Mouse (Mus musculus): ENCODE data around the gene Hhatl. TPM values are rescaled to one million over a fixed set of nuclear protein-coding genes. Genes with fewer than 3 reads are reported as not detected.

Gene Hhatl
- total RNA-seq, 2 experiments from 2014 or later, result 256 to 285 TPM

DNA sequence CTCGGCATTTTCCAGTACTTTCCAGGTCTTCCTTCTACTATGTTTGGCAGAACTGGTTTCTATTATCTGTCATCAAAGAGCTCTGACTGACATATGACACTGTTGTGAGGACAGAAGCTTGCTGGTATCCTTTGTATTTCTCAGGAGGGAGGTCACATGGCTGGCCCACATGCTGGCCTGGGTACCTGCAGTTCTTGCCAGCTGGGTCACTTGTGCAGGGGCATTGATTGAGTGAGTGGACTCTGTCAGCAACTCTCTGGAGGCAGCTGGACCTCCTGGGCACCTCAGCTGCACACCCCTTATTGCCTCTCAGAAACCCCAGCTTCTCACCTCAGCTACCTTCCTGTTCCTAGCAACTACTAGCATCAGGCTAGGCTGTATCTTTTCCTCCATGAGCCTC lies 15.2 kb upstream of the Hhatl start:
- DNase-seq, result no peak

DNA sequence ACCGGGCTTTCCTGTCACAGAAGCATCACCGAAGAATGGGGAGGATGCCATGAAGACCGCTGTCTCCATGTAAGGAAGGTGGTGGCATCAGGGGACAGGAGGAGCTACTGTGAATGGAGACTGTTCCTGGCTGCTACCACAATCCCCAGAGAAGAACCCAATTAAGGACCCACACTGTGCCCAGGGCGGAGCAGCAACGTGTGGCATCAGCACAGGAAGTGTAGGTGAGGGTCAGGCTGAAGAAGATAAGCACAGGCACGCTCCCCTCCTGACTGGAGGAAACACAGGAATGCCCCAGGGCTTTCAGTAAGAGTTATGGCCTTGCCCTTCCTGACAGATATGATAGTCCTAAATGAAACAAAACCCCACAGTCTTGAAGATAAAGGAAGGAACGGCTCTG lies 10.4 kb upstream of the Hhatl start:
- no peak for DNase-seq

DNA sequence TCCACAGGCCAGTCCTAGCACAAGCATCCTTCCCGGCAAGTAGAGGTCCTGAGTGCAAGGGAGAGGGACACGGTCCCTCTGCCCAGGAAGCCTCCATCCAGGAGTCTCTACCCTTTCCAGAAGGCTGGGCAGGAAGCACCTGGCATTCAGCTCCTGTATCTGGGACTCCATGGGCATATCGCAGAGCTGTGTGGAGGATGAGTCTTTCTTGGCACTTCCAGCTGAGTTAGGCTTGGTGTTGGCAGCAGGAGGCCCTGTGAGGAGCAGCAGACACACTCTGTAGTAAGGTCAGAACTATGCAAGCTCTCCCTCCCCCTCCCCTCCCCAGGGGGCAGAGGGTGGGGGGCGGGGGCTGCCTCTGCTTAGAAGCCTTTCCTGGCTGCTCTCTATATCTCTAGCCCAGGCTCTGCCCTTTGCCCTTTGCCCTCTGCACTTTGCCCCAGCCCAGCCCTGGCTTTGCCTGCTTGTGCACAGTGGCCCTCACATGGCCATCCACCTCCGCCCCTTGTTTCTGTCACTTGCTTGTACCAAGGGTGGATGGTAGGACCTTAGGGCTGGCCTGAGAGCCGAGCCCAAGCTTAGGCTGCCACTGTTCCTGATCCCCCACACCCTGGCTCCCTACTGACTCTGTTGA lies 6.7 kb upstream of the Hhatl start:
- DNase-seq, result no peak

DNA sequence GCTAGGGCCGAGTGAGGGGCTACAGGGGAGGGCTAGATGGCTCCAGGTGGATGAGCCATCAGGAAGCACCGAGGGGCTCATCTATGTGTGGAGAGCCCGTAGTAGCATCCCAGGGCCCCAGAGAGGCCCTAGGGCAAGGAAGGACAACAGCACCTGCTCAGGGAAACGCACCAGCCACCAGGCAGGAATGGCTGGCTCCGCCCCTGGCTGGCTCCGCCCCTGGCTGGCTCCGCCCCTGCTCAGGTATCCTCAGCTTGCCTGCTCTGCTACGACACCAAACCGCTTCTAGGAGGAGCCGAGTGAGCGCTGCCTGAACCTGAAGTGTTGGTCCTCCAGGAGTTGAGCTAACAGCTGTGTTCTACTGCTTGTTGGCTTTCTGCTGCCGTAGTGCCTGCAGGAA lies 5.4 kb upstream of the Hhatl start:
- DNase-seq, result no peak

DNA sequence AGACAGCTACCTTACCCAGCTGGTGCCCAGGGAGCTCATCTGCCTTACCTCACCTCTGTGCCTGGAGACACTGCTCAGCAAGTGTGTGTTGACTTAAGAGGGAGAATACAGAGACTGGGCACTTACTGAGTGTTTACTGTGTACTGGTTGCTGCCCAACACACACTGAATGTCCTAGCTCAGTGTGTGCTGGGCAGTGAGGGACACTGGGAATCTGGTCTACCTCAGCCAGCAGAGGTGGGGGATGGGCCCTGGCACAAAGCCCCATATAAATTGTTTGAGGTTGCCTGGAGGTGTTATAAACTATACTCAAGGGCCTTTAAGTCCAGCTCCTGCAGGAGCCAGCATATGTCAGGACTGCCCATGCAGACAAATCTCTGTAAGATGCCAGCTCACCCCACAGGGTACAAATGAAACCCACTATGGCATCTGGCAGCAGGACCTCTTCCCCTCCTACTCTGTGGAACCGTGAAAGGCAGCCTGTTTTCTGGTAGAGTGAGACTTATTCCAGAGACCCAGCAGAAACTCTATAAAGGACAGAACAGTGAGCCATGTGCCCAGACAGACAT lies 2.7 kb upstream of the Hhatl start:
- no peak for DNase-seq

DNA sequence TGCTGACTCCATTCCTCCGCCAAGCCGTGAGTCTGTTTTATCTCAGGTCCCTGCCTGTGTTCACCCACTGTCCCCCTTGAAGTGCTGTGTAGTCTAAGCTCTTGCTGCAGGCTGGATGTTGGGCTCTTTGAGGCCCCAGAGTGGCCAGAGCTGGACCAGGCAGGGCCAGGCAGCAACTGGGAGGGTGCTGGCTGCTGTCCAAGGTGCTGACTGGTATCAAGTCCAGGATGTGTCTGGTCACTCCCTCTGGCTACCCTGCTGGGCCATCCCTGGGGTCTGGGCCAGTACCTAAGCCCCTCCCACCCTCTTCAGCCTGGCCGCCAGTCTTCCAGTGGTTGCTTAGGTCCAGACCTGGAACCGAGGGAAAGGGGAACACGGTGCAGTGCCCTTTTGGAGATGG lies 1.1 kb downstream of the Hhatl start:
- DNase-seq, result peak; percentile 93

DNA sequence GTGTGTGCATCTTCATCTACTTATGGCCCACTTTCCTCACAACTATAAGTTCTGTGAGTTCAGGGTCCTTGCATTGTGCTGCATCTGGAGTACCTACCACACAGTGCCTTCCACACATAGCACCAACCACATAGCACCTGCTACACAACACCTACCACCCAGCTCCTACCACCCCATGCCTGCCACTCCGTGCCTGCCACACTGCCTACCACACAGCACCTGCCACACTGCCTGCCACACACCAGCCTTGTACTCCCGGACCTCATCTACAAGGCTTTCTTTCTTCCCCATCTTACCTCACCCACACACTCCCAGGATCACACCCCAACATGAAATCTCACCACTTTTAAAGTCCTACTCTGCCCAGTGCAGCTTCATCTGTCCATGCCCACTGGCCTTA lies 5.9 kb downstream of the Hhatl start:
- DNase-seq, result no peak

DNA sequence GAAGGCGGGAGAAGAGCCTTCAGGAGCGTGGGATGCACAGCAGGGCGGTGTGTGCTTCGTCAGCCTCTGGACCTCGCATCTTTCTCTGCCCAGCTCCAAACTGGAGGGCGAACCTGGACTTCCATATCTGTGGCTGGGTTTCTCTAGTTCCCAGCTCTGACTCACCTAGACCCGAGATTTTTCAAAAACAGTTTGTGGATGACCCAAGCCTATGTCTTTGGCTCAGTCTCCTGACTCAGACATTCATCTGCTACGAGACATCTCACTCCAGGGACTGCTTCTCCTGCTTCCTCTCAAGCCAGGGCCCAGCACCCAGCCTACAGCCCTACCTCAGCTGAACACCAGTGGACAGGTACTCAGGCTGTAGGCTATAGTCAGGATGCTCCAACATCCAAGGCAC lies 7.0 kb downstream of the Hhatl start:
- DNase-seq, result no peak

DNA sequence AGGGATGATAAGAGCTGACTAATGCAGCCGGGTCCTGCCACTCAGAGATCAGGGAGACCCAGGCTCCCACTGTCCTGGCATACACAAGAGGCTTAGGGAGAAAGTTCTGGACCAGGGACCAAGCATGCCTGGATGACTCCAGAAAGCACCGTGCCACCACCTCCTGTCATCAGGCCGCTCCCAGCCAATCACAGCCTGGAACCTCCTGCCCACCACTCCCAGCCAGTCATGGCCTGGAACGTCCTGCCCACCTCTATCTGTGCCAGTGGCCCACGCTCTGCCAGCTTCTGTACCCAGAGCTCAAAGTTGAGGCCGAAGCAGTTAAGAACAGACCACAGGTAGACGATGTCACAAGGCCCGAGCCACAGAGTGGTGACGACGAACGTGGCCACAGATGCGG lies 7.5 kb downstream of the Hhatl start:
- DNase-seq, result no peak

DNA sequence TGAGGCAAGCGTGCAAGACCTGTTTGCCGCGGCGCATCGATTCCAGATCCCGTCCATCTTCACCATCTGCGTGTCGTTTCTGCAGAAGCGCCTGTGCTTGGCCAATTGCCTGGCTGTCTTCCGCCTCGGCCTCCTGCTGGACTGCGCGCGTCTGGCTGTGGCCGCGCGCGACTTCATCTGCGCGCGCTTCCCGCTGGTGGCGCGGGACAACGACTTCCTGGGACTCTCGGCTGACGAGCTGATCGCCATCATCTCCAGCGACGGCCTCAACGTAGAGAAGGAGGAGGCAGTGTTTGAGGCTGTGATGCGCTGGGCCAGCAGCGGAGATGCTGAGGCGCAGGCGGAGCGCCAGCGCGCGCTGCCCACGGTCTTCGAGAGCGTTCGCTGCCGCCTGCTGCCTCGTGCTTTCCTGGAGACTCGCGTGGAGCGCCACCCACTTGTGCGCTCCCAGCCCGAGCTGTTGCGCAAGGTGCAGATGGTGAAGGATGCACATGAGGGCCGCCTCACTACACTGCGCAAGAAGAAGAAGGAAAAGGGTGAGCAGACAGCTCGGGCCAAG lies 14.2 kb downstream of the Hhatl start:
- peak; percentile 71 for DNase-seq

DNA sequence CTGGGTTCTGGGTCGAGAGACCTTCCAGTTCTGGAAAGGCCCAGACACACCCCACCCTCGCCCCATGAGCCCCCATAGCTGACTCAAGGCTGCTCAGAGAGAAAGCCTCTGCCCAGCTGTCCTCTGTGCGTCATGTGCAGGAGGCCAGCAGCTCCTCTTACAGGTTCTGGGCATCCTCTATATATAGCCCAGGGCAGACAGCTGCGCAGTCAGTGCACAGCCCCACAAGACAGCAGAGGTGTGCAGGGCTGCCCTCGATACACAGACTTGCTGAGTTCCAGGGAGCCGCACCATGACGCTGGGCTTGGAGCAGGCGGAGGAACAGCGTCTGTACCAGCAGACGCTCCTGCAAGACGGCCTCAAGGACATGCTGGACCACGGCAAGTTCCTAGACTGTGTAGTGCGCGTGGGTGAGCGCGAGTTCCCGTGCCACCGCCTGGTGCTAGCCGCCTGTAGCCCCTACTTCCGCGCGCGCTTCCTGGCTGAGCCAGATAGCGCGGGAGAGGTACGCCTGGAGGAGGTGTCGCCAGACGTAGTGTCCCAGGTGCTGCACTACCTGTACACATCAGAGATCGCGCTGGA lies 14.7 kb downstream of the Hhatl start, which contains the start of gene Klhl40:
Gene Klhl40, plus strand, starts transcription at position 124 of the 582 bp plus-strand sequence.
- DNase-seq, result no peak

DNA sequence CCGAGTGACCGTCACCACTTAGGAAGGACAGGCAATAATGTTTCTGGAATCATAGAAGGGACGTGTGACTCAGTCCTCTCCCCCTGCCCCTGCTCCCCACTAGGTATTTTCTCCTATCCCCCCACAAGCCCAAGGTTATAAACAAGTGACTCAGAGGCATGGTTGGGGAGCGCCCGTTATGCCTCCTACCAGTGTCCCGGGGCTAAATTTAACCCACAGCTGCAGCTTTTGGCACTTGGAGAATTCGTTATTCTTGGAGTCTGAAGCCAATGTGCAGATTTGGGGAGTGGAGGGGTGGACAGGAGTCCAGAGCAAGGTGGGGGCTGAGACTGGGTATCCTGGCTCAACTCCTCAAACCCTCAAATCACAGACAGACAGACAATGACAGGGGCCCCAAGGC lies 15.8 kb downstream of the Hhatl start:
- DNase-seq, result no peak

DNA sequence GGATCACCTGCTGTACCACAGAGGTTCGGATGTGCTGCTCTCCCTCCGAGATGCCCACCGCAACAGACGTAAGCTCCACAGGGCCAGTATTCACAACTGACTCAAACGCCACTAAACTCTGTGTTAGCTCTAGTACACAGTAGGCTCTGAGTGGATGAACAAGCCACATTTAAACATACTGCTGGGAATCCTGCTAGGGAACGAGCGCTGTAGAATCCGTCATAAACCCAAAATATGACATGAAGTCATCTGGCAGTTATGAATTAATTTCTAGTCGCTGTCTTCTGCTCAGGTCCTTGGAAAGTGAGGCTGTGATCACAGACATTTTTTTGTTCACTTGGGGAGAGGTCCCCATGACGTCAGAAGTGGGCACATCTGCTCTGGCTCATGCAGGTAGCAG lies 16.4 kb downstream of the Hhatl start:
- no peak for DNase-seq

DNA sequence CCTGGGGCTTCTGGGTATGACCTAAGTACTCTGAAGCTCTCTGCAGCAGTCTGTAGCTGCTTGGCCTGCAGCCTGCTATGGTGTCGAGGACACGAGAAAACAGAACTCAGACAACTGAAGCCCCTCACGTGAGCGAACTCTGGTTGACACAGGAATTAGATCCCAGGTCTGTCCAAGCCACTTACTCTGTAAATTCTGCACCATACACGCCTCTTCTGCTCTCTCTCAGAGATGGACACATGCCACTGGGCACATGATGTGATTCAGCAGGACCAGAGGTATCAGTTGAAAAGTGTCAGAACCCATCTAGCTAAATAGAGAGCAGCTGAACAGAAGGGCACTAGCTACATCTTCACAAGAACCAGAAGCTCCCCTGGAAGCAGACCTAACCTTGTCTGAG lies 19.9 kb downstream of the Hhatl start:
- DNase-seq, result no peak

DNA sequence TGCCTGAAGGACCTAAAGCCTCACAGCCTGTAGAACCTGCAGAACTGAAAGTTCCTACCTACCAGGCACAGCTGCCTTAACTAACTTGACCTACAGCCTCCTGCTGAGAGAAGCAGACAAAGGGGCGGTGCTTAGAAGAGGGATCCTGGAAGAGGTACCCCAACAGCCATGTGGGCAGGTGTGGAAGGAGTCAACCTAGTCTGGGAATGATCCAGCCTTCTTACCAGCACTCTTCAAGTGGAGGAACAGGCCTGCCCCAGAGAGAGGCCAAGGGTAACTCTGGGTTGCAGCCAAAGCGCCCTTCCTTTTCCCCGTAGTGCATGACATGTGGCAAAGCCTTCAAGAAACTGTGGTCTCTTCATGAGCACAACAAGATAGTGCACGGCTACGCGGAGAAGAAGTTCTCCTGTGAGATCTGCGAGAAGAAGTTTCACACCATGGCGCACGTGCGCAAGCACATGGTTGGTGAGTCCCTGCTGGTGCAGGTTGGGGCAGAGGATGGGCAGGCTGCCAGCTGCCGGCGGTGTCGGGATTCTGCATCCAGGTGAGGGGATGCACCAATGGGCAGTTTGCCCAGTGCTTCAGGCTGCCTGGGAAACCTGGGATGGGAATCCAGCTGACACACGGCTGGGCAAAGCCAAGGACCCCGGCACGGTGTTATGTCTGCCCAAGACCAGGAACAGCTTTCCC lies 27.0 kb downstream of the Hhatl start:
- no peak for DNase-seq

DNA sequence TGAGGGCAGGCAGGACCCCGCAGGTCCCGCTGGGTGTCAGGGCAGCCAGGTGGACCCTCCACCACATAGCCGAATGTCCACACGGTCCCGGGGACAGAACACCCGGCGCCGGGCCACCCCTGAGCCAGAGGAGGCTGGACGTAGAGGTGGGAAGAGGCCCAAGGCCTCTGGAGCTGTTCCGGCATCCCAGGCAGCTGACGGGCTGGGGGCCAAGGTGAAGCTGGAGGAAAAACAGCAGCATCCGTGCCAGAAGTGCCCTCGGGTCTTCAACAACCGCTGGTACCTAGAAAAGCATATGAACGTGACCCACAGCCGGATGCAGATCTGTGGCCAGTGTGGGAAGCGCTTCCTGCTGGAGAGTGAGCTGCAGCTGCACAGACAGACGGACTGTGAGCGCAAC lies 28.6 kb downstream of the Hhatl start:
- peak; percentile 76 for DNase-seq

DNA sequence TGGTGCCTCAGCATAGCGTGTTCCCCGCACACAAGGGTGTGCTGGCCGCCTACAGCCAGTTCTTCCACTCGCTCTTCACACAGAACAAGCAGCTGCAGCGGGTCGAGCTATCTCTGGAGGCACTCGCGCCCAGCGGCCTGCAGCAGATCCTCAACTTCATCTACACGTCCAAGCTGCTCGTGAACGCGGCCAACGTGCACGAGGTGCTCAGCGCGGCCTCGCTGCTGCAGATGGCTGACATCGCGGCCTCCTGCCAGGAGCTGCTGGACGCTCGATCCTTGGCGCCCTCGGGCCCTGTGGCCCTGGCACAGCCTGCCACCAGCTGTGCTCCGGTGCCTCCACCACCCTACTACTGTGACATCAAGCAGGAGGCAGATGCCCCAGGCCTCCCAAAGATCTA lies 29.5 kb downstream of the Hhatl start:
- DNase-seq, result peak; percentile 54

DNA sequence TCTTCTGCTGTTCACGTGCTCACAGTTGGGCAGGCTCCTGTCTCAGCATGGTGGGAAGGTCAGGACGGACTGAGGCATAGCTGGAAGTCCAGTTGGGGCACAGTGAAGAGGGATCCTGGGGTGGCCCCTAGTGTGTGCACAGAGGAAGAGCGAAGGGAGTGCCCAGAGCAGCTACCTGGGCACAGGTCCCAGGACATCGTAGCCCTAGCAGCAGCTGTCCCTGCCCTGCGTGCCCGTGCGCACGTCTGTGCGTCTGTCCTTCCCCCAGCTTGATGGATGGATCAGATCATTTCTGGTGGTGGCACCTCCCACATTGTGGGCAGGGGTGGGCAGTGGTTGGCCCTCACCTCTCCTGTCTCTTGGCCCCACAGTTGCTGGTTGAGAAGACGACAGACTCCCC lies 30.1 kb downstream of the Hhatl start:
- DNase-seq, result no peak

DNA sequence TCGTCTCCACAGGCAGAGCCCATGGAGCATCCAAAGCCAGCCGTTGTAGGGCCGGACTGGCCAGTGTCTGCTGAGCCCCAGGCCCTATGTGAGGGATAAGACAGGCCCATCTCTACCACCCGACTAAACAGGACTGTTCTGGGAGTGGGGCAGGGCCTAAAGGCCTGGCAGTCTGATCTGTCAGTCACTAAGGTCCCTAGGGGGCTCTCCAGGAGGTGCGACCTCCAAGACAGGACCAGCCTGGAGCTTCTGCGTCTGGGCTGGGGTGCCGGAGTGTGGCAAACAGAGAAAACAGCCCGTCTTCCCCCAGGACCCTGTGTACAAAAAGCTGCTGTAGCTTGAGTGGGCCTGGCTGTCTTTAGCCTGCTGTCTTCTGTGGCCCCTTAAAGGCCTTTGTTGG lies 30.5 kb downstream of the Hhatl start:
- no peak for DNase-seq

DNA sequence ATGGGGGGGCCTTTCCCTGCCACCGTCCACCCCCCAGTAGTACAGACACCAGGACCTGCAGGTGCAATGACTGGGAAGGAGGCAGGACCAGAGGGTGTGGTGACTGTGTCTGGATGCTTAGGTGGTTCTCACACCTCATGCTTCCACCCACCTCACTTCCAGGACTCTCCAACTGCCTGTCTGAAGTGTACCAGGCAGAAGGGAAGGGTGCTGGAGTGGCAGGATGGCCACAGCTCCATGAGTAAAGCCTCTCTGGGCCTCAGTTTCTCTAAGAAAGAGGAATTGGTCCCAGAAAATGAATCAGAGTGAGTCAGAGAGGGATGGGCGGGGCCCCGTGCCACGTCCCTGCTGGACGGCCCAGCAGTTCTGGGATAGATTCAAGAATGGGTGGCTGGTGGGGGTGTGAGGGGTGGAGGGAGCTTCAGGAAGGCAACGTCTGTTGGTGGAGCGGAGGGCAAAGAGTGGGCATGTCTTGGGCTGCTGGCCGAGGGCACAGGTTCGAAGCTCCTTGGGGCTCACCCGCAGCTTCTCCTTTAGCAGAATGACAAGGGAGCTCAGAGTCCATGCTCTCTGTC lies 31.1 kb downstream of the Hhatl start:
- no peak for DNase-seq

DNA sequence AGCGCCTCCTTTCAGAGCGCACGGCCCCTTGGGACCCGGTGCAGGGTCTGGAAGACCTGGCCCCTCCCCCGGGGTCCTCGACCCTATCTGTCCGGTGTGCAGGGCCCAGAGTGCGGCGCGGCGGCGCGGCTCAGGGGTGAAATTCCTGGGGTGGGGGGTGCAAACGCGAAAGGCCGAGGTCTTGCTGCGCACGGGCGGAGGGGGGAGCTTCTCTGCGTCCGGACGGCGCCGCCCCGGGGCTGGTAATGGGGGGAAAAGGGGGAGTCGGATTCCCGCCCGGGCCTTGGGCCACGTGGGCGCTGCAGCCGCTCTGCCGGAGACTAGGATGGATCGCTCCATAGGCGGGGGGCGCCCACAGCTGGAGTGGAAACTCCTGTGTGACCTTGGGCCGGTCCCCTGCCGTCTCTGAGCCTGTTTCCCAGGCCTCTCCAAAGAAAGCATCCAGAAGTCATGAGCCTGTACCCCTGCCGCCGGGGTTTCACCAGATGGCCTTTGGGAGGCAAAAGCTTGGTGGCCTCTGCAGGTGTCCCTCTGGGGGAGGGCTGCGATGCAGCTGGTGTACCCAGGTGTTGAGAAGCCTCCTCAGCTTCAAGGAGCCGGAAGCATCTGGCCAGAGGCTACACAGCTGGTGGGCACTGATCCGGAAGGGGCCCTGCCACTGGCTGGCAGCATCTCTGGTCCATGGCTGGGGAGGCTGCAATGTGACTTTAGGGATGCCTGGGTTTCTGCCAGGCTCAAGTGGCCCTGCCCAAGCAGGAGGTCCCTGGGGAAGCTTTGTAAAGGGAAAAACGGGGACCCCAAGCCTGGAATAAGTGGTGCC lies 31.8 kb downstream of the Hhatl start:
- DNase-seq, result peak; percentile 86
